Mouse (Mus musculus) lung, postnatal 0 days (tissue): ENCODE measurements around the gene Ccl22. TPM values are rescaled to one million over a fixed set of nuclear protein-coding genes. Genes with fewer than 3 reads are reported as not detected.

Source experiments
- ATAC-seq: fragments of 200-750 bp; cut with Nextera tagmentation; 2 replicates; pipeline ENCODE4 v1.8.0; 2017; ENCODE audit warnings: moderate library complexity
- DNase-seq: peaks from one replicate; pipeline ENCODE4 v3.0.0-alpha.2; 2016; ENCODE audit warnings: low spot score
- H3K27ac ChIP-seq: fragments of 300-500 bp; sonication (generic); 2 replicates; pipeline ENCODE4 v1.5.1; 2014; ENCODE audit warnings: antibody characterized with exemption, mild to moderate bottlenecking, low read length, mixed read lengths
- H3K27me3 ChIP-seq: fragments of 300-500 bp; sonication (generic); replicated peaks from 2 replicates; pipeline ENCODE4 v1.6.1; 2014; ENCODE audit warnings: low read length, mixed read lengths; ENCODE audit not compliant: insufficient read depth
- H3K36me3 ChIP-seq: fragments of 300-500 bp; sonication (generic); 2 replicates; pipeline ENCODE4 v1.6.1; 2014; ENCODE audit warnings: low read length, mixed read lengths; ENCODE audit not compliant: insufficient read depth
- H3K4me1 ChIP-seq: fragments of 300-500 bp; sonication (generic); 2 replicates; pipeline ENCODE4 v1.6.1; 2014; ENCODE audit warnings: antibody characterized with exemption, low read depth, low read length, mixed read lengths; ENCODE audit not compliant: insufficient read depth
- H3K4me2 ChIP-seq: fragments of 300-500 bp; sonication (generic); replicated peaks from 2 replicates; pipeline ENCODE4 v1.6.1; 2014; ENCODE audit warnings: low read depth, mild to moderate bottlenecking, low read length, moderate library complexity, mixed read lengths
- H3K4me3 ChIP-seq: fragments of 300-500 bp; sonication (generic); 2 replicates; pipeline ENCODE4 v1.5.1; 2014; ENCODE audit warnings: low read depth, low read length
- H3K9ac ChIP-seq: fragments of 300-500 bp; sonication (generic); replicated peaks from 2 replicates; pipeline ENCODE4 v1.6.1; 2014; ENCODE audit warnings: low read depth, mild to moderate bottlenecking
- H3K9me3 ChIP-seq: fragments of 300-500 bp; sonication (generic); 2 replicates; pipeline ENCODE4 v1.6.1; 2016; ENCODE audit warnings: low read length, mixed read lengths
- CTCF ChIP-seq: IDR thresholded peaks from 2 replicates; pipeline ENCODE4 v1.5.1; 2016; ENCODE audit warnings: antibody characterized with exemption, mild to moderate bottlenecking
- EP300 ChIP-seq: IDR thresholded peaks from 2 replicates; pipeline ENCODE4 v1.6.1; 2016; ENCODE audit warnings: antibody characterized with exemption, mild to moderate bottlenecking, control low read depth
- WGBS: fragments of 180-500 bp; shearing (Covaris S2); extraction: QIAGEN DNeasy Blood & Tissue Kit; methylation state at CpG from one replicate; pipeline ENCODE4 v1.1.7; 2014; 5-methylcytosine and 5-hydroxymethylcytosine counted together
- polyA plus RNA-seq: library from polyadenylated mRNA; unstranded; fragments of >200 nt; fragmentation: Nextera tagmentation; extraction: Ambion mirVana; gene quantifications from 2 replicates; pipeline ENCODE4 v1.2.1, GENCODE M21; 2015

Gene Ccl22
- polyA plus RNA-seq, 1 experiment from 2014 or later = 0.45 TPM

GRCm38 (mm10) chr8:94702156-94702555 lies 43.2 kb upstream of the Ccl22 start:
- Histone ChIP-seq H3K9ac (no peak overlapping the region), H3K27me3 (0 out of 2 replicates have a peak, but pooled peaks cover 1% of the 10 kb centered on the region), H3K27ac (no peak overlapping the region), H3K4me2 (no peak overlapping the region), H3K4me1 (peaks cover 2% of the 10 kb centered on the region; the same call in 1 of the 2 replicates), H3K4me3 (no peak overlapping the region), H3K36me3 (no peaks in the 10 kb centered on the region), H3K9me3 (no peaks in the 10 kb centered on the region)
- no peak for ATAC-seq
- DNase-seq = no peak
- TF ChIP-seq EP300 (no peak), CTCF (no peak)
- 67% methylated on average over 3 of the region's 3 CpGs for WGBS

GRCm38 (mm10) chr8:94702844-94703813 lies 42.3 kb upstream of the Ccl22 start:
- Histone ChIP-seq H3K27me3 (no peaks in the 10 kb centered on the region), H3K4me3 (peak overlapping the region; percentile 34), H3K4me1 (peaks cover 3% of the 10 kb centered on the region; the same call in 1 of the 2 replicates), H3K4me2 (peak overlapping the region; percentile 50), H3K9ac (0 out of 2 replicates have a peak overlapping the region, but pooled peaks have one; percentile 0), H3K36me3 (no peaks in the 10 kb centered on the region), H3K9me3 (no peaks in the 10 kb centered on the region), H3K27ac (peak overlapping the region; percentile 34; the same call in 1 of the 2 replicates)
- 0 out of 2 replicates have a peak, but pooled peaks have one; percentile 25 for TF ChIP-seq EP300
- peak; percentile 96 for TF ChIP-seq CTCF
- WGBS = under 1% methylated on average over 35 of the region's 35 CpGs
- peak; percentile 88 for DNase-seq
- ATAC-seq = peak; percentile 78

GRCm38 (mm10) chr8:94703972-94704668 lies 41.3 kb upstream of the Ccl22 start:
- DNase-seq = peak; percentile 96
- TF ChIP-seq CTCF (peak; percentile 93), EP300 (peak; percentile 61)
- ATAC-seq = peak; percentile 89
- H3K4me2 ChIP-seq = peak overlapping the region; percentile 51
- no peak overlapping the region for H3K27ac ChIP-seq
- no peaks in the 10 kb centered on the region for H3K36me3 ChIP-seq
- H3K27me3 ChIP-seq = no peaks in the 10 kb centered on the region
- H3K4me1 ChIP-seq = peaks cover 3% of the 10 kb centered on the region; the same call in 1 of the 2 replicates
- H3K9me3 ChIP-seq = no peaks in the 10 kb centered on the region
- WGBS = under 1% methylated on average over 35 of the region's 35 CpGs
- H3K9ac ChIP-seq = no peak overlapping the region
- peak overlapping the region; percentile 34 for H3K4me3 ChIP-seq

GRCm38 (mm10) chr8:94704669-94704984 lies 40.8 kb upstream of the Ccl22 start:
- no peak for ATAC-seq
- TF ChIP-seq CTCF (no peak), EP300 (no peak)
- no peak for DNase-seq
- 11% methylated on average over 9 of the region's 9 CpGs for WGBS
- Histone ChIP-seq H3K27ac (no peak overlapping the region), H3K9ac (no peak overlapping the region), H3K4me3 (peak overlapping the region; percentile 16), H3K36me3 (no peaks in the 10 kb centered on the region), H3K4me2 (peak overlapping the region; percentile 51), H3K27me3 (no peaks in the 10 kb centered on the region), H3K9me3 (no peaks in the 10 kb centered on the region), H3K4me1 (peaks cover 3% of the 10 kb centered on the region; the same call in 1 of the 2 replicates)

GRCm38 (mm10) chr8:94705581-94706245 lies 39.7 kb upstream of the Ccl22 start:
- DNase-seq = no peak
- WGBS = 75% methylated on average over 10 of the region's 10 CpGs
- no peak overlapping the region for H3K4me2 ChIP-seq
- no peaks in the 10 kb centered on the region for H3K27me3 ChIP-seq
- H3K9me3 ChIP-seq = no peaks in the 10 kb centered on the region
- peaks cover 3% of the 10 kb centered on the region; the same call in 1 of the 2 replicates for H3K4me1 ChIP-seq
- TF ChIP-seq CTCF = no peak
- no peak for TF ChIP-seq EP300
- ATAC-seq = no peak
- no peak overlapping the region for H3K9ac ChIP-seq
- no peak overlapping the region for H3K4me3 ChIP-seq
- no peaks in the 10 kb centered on the region for H3K36me3 ChIP-seq
- no peak overlapping the region for H3K27ac ChIP-seq
